Mouse (Mus musculus): ENCODE measurements around the gene Gemin6.

DNA sequence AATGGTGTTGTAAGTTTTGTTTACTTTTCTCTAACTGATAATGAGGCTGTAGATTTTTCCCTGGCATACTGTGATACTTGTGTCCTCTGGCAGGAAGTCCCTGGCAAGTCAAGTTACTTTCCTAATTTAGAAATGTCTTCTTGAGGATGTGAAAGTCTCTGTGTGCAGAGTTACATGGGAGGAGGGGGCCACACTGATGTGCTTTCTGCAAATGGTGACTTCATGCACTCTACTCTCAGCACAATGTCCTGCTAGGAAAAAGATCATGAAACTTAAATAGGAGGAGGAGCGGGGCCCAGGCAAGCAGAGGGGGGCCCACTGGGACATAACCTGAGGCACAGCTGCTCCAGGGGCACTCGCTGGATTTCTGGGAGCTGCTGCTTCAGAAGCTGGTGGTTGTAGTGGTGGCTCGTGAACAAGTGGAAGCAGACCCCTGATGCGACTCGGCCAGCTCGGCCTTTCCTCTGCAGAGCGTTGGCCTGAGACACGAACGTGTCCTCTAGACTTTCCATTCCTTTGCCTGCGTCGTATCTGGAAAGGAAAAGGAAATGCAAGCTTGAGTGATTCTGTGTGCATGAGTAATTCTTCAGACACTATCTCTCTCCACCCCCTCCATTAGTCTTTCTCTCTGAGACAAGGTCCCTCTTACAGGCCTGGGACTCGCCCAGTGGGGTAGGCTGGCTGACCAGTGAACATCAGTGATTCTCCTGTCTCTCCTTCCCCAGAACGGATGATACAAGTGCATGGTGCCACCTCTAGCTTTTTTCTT, 28.7 kb downstream of the Gemin6 start:
- TF ChIP-seq CTCF (IDR thresholded peaks at IDR 0.05; ENCODE audit: low read depth, low read length) (no peak), POLR2A (IDR thresholded peaks at IDR 0.05; ENCODE audit: borderline replicate concordance, low read depth, low read length) (no peak)

All from bone marrow macrophage, adult 2 months (primary cell).